Mouse (Mus musculus) left cerebral cortex, adult 2 months (tissue): Measurements from ENCODE around the gene Qrich2. TPM values are rescaled to one million over a fixed set of nuclear protein-coding genes. Genes with fewer than 3 reads are reported as not detected.
"Not testable (repeated sequence)": the region's sequence is repeated elsewhere in the genome, so short reads cannot be mapped to it uniquely, and the experiment has no call there.

Experiments
- DNase-seq, 2 experiments: peaks; one replicate each; pipeline ENCODE4 v3.0.0; 2021 to 2022; ENCODE audit warnings: low spot score in 2 of 2, mixed read lengths in 1 of 2; ENCODE audit errors: extremely low spot score in 1 of 2
- H3K27ac ChIP-seq: fragments of 200-600 bp; 2 replicates; pipeline ENCODE4 v1.8.1; 2022
- H3K4me3 ChIP-seq: fragments of 200-600 bp; 2 replicates; pipeline ENCODE4 v1.8.1; 2022
- CTCF ChIP-seq: fragments of 200-600 bp; IDR thresholded peaks from 2 replicates; pipeline ENCODE4 v1.8.1; 2022; ENCODE audit warnings: antibody characterized with exemption, mild to moderate bottlenecking, moderate library complexity
- intact Hi-C: fragments of 180-260 bp; cut with DNase I; formaldehyde crosslinking; loops from one replicate; pipeline ENCODE4 v1.15.1; 2025
- total RNA-seq, 2 experiments: library from RNA; stranded (reverse); gene quantifications; 2 replicates each; pipeline ENCODE4 v1.2.3; 2021

Qrich2 gene
- total RNA-seq, 2 experiments from 2014 or later = 0.16 TPM; not detected in 1

DNA sequence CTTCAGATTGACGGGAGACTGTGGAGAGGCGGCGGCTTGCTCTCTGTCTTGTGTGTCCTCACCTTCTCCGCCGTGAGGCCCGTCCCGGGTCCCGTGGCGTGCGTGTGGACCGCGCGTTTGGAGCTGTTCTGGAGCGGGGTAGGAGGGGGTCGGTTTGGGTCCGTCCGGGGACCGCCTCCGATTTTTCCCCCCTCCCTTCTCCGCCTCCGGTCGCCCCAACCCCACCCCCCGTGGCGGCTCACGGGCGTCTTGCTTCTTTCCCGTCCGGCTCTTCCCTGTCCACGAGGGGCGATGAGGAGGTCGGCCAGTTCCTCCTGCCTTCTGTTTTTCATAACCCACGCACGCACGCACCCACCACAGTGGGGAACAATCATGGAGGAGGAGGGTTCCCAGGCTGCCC lies 32.6 kb upstream of the Qrich2 start:
- TF ChIP-seq CTCF = no peak
- no peak for DNase-seq
- no peak overlapping the region for H3K4me3 ChIP-seq
- no peak overlapping the region for H3K27ac ChIP-seq
- intact Hi-C loops = no loop called here

DNA sequence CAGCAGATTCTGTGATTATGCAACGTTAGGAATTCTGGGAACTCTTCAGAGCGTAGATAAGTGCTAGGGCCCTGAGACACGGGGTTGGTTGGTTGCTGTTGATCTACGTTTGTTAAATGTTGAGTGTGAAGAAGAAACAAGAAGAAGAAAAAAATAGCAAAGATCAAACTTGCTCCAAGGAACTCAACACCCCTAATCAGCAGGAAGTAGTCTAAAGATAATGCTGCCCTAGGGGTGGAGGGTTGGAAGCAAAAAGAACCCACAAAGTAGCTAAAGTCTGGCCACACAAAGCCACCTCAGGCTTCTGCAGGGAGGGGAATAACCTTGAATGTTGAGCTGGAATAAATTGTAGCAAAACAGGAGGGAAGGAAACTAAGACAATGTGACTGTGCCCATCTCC lies 31.3 kb upstream of the Qrich2 start:
- Histone ChIP-seq H3K4me3 (no peak overlapping the region), H3K27ac (no peak overlapping the region)
- TF ChIP-seq CTCF = no peak
- DNase-seq = no peak
- intact Hi-C loops = no loop called here

DNA sequence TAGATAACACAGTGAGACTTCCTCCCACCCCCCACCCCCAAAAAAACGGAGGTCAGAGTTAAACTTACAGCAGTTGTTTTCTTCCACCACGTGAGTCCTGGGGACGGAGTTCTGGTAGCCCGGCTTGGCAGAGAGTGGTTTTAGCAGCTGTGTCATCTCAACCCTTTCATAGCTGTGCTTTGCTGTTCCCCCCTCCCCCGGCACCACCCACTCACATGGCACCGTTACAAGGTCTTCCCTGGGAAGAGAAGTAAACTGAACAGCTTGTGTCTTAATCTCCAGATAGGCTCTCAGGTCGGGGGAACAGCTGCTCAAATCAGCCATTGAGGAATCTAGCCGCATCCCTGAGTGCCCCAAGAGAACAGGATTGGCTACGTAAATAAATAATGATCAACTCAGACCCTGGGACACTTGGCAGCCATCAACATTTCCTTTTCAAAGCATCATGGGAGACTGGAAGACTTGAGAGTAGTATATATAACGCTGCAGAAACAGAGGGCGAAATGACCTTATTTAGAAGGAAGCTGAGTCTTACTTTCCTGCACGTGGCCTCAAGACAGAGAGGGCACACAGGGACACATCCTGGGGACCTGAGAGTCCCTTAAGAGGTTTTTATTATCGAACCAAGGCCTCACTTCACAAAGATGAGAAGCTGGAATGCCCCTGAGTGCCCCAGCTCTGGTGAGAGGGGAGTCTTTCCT lies 28.6 kb upstream of the Qrich2 start:
- Histone ChIP-seq H3K4me3 (no peak overlapping the region), H3K27ac (peak overlapping the region; percentile 62)
- peak; percentile 60 to 72 for DNase-seq
- no peak for TF ChIP-seq CTCF
- intact Hi-C loops = no loop called here

DNA sequence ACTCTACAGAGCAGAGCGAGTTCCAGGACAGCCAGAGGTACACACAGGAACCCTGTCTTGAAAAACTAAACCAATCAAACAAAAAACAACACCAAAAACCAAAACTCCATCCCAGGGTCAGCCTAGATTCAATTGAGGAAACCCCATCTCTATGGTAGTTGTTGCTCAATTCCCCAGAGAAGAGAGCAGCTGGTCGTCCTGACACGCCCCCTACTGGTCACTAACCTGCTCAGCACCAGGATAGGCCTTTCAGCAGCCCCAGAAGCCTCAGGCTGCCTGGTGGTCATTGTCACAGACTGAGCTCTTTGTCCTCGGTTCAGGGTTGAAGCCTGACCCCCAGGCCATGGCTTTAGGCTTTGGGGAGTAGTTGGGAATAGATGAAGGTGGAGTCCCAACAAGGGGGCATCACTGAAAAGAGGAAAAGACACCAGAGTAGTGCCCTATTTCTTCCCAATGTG lies 27.8 kb upstream of the Qrich2 start, which contains the start of gene Prpsap1:
Gene Prpsap1 (minus strand): TSS at position 408 of the 458 bp plus-strand sequence.
- H3K4me3 ChIP-seq = no peak within 1 kb of the TSS
- intact Hi-C loops = no loop called here
- DNase-seq = peak in 1 of 2 experiments; percentile 27
- peak; percentile 69 for TF ChIP-seq CTCF
- H3K27ac ChIP-seq = peak within 1 kb of the TSS; percentile 62

DNA sequence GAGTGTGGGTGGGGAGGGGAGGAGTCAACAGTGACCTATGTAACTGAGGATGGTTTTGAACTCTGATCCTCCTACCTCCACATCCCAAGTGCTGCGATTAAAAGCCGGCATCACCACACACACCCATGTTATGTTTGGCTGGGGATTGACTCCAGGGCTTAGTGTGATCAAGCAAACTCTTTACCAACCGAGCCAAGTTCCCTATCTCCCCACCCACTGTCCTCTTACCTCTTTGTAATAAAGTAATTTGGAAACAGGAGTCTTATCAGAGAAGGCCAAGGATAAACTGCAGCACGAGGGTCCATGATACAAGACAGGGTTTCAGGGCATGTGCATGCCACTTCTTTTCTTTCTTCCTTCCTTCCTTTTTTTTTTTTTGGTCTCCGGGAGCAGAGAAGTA lies 27.1 kb upstream of the Qrich2 start:
- DNase-seq = no peak
- Histone ChIP-seq H3K27ac (no peak overlapping the region), H3K4me3 (no peak overlapping the region)
- intact Hi-C loops = no loop called here
- no peak for TF ChIP-seq CTCF

DNA sequence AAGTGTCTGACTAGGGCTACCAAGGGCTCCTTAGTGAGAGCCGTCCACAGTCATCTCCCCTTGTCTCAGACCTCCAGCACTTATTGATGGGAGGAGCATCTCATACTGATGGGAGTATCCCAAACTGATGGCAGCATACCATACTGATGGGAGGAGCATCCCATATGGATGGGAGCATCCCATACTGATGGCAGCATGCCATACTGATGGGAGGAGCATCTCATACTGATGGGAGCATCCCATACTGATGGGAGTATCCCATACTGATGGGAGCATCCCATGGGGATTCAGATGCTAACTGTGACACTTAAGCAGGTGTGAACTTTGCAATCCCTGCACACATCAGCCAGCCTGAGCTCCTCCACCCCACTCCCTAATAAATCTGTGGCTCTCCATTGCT lies 26.5 kb upstream of the Qrich2 start:
- H3K27ac ChIP-seq, DNase-seq, H3K4me3 ChIP-seq, intact Hi-C loops: not testable (repeated sequence)

DNA sequence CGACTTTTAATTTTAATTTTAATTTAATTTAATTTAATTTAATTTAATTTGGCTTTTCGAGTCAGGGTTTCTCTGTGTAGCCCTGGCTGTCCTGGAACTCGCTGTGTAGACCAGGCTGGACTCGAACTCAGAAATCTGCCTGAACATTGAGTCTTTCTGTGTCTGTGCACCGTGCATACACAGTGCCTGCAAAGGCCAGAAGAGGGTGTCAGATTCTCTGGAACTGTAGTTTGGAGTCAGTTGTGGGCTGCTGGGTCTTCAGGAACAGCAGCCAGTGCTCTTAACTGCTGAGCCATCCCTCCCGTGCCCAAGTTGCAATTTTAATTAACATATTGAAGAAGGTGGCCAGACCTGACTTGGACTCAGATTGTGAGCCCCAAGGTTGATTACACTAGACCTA lies 25.3 kb upstream of the Qrich2 start:
- intact Hi-C loops = loop anchor here (2.0 kb wide), 1 partner anchor 41 kb away; no protein-coding TSS in a partner anchor
- Histone ChIP-seq H3K27ac (no peak overlapping the region), H3K4me3 (no peak overlapping the region)
- TF ChIP-seq CTCF = no peak
- DNase-seq = no peak

DNA sequence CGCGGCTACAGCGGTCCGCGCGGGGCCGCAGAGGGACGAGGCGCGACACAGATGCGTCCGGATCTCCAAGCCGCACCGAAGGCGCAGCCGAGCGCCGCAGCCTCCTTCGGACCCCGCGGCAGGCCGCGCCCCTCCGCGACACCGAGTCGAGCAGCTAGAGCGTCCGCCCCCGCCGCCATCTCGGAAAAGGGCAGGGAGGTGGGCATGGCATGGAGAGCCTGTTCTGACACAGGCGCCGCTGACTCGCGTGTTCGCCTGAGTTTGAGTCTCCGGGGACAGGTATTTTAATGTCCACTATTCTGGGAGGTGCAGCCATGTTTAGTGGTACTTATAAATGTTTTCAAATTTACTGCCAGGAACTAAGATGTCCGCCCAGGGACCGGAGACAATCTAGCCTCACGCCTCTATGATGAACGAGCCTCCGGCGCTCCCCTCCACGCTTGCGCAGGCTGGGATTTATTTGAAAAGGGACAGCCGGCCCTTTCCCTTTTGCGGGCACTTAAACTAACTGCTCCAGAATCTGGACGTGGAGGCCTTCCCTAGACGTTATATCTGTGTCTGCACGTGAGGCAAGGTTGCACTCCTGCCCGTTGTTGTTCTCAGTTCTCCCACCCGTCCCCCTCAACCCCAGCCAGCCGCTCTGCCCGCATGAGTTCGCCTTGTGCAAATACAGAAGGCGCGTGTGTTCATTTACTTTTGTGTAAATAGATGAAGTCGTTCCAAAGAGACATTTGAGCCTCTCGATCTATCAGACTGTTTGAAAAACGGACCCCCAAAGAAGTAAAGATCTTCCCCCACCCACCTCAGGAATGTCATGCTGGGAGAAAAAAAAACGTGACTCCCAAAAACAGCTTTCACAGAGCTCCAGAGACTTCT lies 24.4 kb upstream of the Qrich2 start:
- peak overlapping the region; percentile 95 for H3K27ac ChIP-seq
- no peak for TF ChIP-seq CTCF
- DNase-seq = peak; percentile 85 to 88
- H3K4me3 ChIP-seq = peak overlapping the region; percentile 91
- intact Hi-C loops = loop anchor here (2.0 kb wide), 1 partner anchor 42 kb away; no protein-coding TSS in a partner anchor

DNA sequence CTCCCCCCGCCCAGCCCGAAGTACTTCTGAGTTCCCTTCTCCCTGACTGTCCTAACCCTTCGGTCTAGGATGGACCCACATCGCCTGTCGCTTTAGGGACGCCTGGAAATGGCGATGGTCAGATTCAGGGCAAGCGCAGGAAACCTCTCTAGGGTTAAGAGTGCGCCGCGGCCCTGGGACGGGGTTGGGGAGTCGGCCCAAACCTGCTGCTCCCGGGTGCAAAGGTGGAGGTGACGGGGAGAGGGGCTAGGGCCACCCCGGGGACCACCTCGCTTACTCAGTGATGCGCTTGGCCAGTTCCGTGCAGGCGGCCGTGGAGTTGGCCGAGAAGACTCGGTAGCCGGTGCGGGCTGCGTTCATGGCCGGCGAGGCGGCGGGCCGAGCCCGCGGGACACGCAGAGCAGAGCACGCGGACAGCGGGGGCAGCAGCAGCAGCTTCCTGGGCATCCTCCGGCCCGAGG lies 23.8 kb upstream of the Qrich2 start:
- H3K4me3 ChIP-seq = peak overlapping the region; percentile 91
- DNase-seq = no peak
- intact Hi-C loops = loop anchor here (2.0 kb wide), 1 partner anchor 43 kb away; no protein-coding TSS in a partner anchor

DNA sequence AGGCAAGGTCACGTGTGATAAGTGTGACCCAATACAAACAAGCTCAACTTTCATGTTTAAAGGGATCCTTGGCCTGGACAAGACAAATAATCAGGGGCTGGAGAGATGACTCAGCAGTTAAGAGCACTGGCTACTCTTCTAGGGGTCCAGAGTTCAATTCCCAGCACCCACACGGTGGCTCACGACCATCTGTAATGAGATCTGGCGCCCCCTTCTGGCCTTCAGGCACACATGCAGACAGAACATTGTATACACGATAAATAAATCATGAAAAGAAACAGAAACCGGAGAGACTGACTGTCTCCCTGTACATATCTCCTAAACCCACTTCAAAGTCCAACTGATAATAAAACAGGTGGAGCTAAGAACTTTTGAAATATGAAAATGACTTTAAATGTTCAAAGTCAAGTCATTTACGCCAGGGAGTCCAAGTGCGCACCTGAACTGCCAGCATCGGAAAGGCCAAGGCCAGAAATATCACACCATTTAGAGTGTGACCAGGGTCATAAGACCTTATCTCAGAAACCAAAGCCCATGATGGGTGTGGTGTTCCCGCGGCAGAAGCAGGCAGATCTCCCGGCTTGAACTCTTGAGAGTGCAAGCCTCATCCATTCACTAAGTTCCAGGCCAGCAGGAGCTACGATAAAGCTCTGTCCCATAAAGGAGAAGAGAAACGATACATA lies 22.8 kb upstream of the Qrich2 start:
- no peak for DNase-seq
- no peak overlapping the region for H3K27ac ChIP-seq
- peak overlapping the region; percentile 91 for H3K4me3 ChIP-seq
- intact Hi-C loops = no loop called here
- peak; percentile 48 for TF ChIP-seq CTCF

More for the DNA sequence above, 23.8 kb upstream of the Qrich2 start:
- no peak for TF ChIP-seq CTCF
- peak overlapping the region; percentile 95 for H3K27ac ChIP-seq

DNA sequence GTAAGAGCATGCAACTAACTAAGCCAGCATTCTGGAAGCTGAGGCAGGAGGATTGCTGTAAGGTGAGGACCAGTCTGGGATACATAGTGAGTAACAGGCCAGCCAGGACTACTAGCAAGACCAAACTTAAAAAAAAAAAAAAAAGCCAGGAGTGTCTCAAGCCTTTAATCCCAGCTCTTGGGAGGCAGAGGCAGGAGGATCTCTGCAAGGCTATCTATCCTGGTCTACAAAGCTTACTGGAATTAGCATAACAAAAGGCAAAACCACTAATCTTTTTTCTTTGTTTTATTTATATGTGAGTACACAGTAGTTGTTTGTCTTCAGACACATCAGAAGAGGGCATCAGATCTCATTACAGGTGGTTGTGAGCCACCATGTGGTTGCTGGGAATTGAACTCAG lies 22.2 kb upstream of the Qrich2 start:
- intact Hi-C loops = no loop called here
- no peak overlapping the region for H3K27ac ChIP-seq
- no peak for TF ChIP-seq CTCF
- DNase-seq = no peak
- H3K4me3 ChIP-seq = no peak overlapping the region
